Mouse (Mus musculus): ENCODE measurements around the gene Tymp. TPM values are rescaled to one million over a fixed set of nuclear protein-coding genes. Genes with fewer than 3 reads are reported as not detected.

Tymp gene
- polyA plus RNA-seq, 1 experiment from 2014 or later = 3.0 TPM

DNA sequence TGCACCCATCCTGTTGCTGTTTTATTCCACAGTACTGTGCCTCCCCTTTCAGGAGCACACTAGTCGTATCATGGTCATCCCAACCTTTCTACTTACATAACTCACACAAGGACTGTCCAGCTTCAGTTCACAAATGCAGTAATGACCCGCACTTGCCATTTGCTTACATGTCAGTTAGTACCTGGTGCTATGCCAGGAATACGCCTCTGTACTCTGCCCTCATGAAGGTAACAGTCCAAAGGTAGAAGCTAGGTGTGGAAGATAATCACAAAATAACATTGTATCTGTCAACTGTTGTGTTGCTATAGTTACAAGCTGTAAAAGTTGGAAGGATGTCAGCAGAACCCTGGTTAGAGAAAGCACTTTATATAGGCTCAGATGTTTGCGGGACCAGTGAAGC, 20.0 kb upstream of the Tymp start:
- no peak for TF ChIP-seq CTCF (IDR thresholded peaks at IDR 0.05)
- CTCF ChIA-PET = interaction anchor here (1.8 kb wide), 1 partner anchor 17 kb away, joined by 6 read pairs; no protein-coding TSS in a partner anchor
- POLR2A ChIA-PET = no interaction called here
- H3K27me3 ChIP-seq = peaks cover 43% of the 10 kb centered on the region
- in situ Hi-C loops (cut with MboI; ENCODE audit: low pct_unique_long_range_greater_than_20kb) = no loop called here
- no peak for ATAC-seq
- DNase-seq (ENCODE audit: low read depth, low spot score) = no peak

DNA sequence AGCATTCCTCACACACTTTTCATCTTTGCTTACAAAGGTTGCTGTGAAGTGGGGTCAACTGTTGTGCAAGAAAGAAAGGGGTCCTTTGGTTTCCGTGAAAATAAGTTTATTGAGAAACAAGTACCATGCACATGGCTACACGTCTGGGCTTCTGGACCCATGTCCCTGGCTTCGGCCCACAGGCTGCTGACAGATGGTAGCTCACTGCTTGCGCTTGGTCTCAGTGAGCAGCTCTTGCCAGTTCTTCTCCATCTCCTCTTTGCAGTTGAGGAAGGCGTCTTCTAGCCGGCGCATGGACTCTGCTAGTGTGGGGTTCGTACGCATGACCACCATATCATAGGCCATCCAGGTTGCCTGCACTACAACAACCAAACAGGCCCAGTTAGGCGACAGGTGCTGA, 13.2 kb upstream of the Tymp start:
- CTCF ChIA-PET = interaction anchor here (1.0 kb wide), 2 partner anchors 40 to 61 kb away, joined by 3 read pairs; partner anchors contain the start of genes C730034F03Rik, Chkb and Gm44502
- H3K27me3 ChIP-seq = peaks cover 52% of the 10 kb centered on the region
- ATAC-seq (no peak), DNase-seq (ENCODE audit: low read depth, low spot score) (no peak)
- in situ Hi-C loops (cut with MboI; ENCODE audit: low pct_unique_long_range_greater_than_20kb) = no loop called here
- no peak for TF ChIP-seq CTCF (IDR thresholded peaks at IDR 0.05)
- POLR2A ChIA-PET = no interaction called here

DNA sequence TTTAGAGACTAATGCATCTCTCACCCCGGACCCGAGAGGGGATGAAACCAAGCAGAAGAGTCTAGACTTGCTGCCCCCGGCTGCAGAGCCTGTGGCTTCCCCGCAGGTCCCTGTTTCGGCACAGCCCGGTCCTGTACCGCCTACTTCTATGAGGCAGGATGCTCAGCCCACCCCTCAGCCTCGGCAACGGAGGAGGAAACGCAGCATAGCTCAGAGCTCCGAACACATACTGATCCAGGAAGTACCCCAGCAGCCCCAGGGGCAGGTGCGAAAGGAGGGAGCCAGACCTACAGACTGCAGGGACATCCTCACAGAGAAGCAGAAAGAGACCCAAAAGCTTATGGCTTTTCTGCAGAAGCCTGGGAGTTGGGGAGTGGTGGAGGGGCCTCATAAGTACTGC, 10.3 kb upstream of the Tymp start:
- ChIA-PET CTCF (no interaction called here), POLR2A (no interaction called here)
- no peak for TF ChIP-seq CTCF (IDR thresholded peaks at IDR 0.05)
- DNase-seq (ENCODE audit: low read depth, low spot score) (no peak), ATAC-seq (no peak)
- H3K27me3 ChIP-seq = peaks cover 56% of the 10 kb centered on the region
- in situ Hi-C loops (cut with MboI; ENCODE audit: low pct_unique_long_range_greater_than_20kb) = no loop called here

DNA sequence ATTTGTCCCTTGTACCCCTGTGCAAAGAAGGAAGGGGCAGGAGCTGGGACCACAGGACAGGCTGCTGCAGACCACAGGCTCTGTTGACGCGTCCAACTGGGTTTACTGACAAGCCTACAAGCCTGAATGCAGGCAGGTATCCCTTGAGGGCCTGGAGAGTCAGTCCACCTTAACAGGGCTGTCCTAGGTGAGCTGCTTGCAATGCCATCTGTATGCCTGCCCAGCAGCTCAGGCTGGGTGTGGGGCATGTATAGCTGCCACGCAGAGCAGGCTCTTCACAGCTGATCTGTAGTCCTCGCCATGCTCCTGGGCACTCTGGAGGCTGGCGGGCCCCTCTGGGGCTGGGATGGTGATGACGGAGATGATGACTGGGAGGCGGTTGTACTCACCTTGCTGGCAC, 7.8 kb upstream of the Tymp start, which contains the start of gene Klhdc7b:
Klhdc7b (plus strand) TSS at position 301 of the 400 bp plus-strand sequence.
- POLR2A ChIA-PET = no interaction called here
- CTCF ChIA-PET = no interaction called here
- in situ Hi-C loops (cut with MboI; ENCODE audit: low pct_unique_long_range_greater_than_20kb) = no loop called here
- peaks cover 60% of the 10 kb centered on the region for H3K27me3 ChIP-seq
- DNase-seq (ENCODE audit: low read depth, low spot score) (no peak), ATAC-seq (no peak)
- TF ChIP-seq CTCF (IDR thresholded peaks at IDR 0.05) = no peak

DNA sequence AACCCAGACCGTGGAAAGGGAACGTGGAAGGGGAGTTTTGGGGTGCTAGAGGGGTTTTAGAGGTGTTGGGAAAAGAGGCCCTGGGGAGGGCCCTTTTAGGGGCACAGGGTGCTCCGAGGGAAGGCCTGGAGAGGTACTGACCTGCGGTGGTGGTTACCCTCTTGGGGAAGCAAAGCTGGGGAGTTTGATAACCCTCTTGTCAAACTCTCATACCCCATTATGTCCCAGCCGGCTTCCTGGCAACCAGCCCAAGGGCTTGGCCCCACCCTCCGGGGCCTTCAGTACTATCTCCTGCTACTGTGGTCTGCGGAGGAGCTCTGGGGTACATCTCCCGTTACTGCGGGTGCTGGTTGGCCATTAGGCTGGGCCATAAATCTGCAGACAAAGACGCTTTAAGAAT, 2.6 kb upstream of the Tymp start:
- CTCF ChIA-PET = no interaction called here
- DNase-seq (ENCODE audit: low read depth, low spot score) (no peak), ATAC-seq (no peak)
- POLR2A ChIA-PET = interaction anchor here (0.6 kb wide), 1 partner anchor 22 kb away, joined by 3 read pairs; no protein-coding TSS in a partner anchor
- H3K27me3 ChIP-seq = peaks cover 38% of the 10 kb centered on the region
- no peak for TF ChIP-seq CTCF (IDR thresholded peaks at IDR 0.05)
- in situ Hi-C loops (cut with MboI; ENCODE audit: low pct_unique_long_range_greater_than_20kb) = loop anchor here (10.0 kb wide), 1 partner anchor 555 kb away; no protein-coding TSS in a partner anchor

DNA sequence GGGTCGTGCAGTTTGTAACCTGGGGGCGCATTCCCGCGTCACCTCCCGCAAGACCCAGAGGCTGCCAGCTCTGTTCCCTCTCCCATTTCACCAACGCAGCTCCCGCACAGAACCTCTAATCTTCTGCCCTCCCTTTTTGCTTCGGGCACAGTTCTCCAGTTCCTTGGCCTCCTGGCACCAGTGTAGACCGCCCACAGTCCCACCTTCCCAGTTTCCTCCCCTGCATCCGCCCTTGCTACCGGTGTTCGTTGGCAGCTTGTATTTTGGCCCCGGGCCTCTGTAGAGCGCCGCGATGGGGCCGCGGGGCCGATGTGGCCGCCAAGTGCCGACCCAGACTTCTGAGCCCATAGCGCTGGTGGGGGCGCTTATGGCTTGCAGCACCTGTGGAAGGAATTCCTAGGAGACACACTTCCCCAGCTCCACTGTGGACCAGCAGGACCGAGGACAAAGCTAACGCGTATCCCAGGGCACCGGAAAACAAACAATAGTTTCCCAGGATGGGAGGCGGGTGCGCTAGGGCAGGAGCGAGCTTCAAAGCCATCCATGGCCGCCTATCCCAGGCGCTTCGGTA, 2.1 kb upstream of the Tymp start, which contains the start of gene Odf3b:
Odf3b (minus strand) TSS at position 452 of the 571 bp plus-strand sequence.
- H3K27me3 ChIP-seq = peaks cover 34% of the 10 kb centered on the region
- POLR2A ChIA-PET = no interaction called here
- no peak for TF ChIP-seq CTCF (IDR thresholded peaks at IDR 0.05)
- in situ Hi-C loops (cut with MboI; ENCODE audit: low pct_unique_long_range_greater_than_20kb) = loop anchor here (10.0 kb wide), 1 partner anchor 554 kb away; no protein-coding TSS in a partner anchor
- CTCF ChIA-PET = no interaction called here
- DNase-seq (ENCODE audit: low read depth, low spot score) = no peak
- no peak for ATAC-seq

DNA sequence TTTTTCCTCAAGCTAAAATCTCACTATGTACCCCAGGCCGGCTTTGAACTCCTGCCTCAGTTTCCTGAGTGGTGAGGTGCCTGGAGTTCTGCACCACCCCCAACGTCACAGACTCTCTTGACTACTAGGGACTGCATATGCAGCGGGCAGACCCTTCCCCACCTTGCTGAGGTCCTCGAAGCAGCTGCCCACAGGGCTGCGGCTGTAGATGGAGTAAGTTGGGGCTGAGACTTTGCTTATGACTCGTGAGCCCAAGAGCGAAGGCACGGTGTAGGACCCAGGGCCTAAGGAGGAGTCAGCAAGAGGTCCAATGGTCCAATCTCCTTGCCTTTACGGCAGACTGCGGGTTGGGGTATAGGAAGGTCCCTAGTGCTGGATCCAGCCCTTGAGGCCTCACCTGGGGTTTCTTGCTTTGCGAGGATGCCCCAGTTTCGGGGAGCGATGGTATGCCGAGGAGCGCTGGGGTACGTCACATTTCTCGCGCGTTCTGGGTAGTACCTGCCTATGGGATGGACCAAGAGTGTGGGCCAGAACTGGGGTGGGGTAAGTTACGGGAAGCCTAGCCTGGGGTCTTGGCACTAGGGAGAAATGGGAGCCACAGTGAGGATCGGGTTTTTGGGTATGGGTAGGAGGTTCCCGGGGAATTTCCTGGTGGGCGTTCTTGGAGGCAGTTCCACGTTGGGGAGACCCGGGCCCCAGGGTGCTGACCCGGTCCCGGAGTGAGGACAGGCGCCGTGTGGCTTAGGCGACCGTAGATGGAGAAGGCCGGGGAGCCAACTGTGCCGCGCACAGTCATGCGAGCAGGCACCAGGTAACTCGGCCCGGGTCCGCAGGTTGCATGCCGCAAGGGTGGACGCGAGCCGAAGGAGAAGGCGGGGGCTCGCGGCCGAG, 1.3 kb upstream of the Tymp start:
- in situ Hi-C loops (cut with MboI; ENCODE audit: low pct_unique_long_range_greater_than_20kb) = loop anchor here (10.0 kb wide), 1 partner anchor 553 kb away; no protein-coding TSS in a partner anchor
- POLR2A ChIA-PET = no interaction called here
- CTCF ChIA-PET = no interaction called here
- DNase-seq (ENCODE audit: low read depth, low spot score) (no peak), ATAC-seq (no peak)
- no peak for TF ChIP-seq CTCF (IDR thresholded peaks at IDR 0.05)
- H3K27me3 ChIP-seq = peaks cover 34% of the 10 kb centered on the region

DNA sequence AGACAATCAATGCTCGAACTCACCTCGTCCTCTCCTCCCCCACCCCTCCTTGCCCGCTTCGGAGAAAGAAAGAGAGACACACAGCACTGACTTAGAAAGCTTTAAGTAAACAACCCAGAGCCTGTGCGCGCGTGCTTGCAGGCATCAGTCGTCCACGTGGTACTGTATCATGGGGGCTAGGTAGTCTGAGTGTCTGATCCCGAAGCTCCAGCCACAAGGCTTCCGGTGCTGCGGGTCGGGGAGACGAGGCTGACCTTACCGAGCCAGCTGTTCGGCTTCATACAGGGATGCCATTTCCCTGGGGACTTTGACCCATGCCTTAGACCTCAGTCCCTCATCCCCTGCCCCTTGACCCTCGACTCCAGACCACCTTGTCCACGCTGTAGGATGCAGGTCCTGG, 523 bp upstream of the Tymp start:
- ChIA-PET POLR2A (no interaction called here), CTCF (no interaction called here)
- no peak for TF ChIP-seq CTCF (IDR thresholded peaks at IDR 0.05)
- DNase-seq (ENCODE audit: low read depth, low spot score) (no peak), ATAC-seq (no peak)
- H3K27me3 ChIP-seq = peaks cover 32% of the 10 kb centered on the region
- in situ Hi-C loops (cut with MboI; ENCODE audit: low pct_unique_long_range_greater_than_20kb) = loop anchor here (10.0 kb wide), 1 partner anchor 553 kb away; no protein-coding TSS in a partner anchor

DNA sequence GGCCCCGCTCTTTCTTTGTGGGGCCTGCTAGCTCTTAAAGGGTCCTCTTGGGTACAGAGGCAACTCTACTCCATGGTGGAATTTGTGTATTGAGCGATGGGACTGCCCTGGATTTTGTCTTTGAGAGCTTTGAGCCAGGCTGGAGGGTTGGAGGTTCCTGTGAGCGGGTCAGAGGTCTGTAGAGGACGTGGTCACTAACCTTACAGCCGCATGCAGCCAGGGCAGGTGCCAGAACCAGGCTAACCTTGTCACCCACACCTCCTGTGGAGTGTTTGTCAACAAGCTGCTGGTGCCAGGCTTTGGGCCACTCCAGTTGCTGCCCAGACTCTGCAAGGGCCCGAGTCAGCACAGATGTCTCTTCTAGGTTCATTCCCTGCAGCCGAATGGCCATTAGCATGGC, 799 bp downstream of the Tymp start:
- CTCF ChIA-PET = no interaction called here
- DNase-seq (ENCODE audit: low read depth, low spot score) (no peak), ATAC-seq (no peak)
- no peak for TF ChIP-seq CTCF (IDR thresholded peaks at IDR 0.05)
- H3K27me3 ChIP-seq = peaks cover 27% of the 10 kb centered on the region
- POLR2A ChIA-PET = no interaction called here
- in situ Hi-C loops (cut with MboI; ENCODE audit: low pct_unique_long_range_greater_than_20kb) = loop anchor here (10.0 kb wide), 1 partner anchor 551 kb away; no protein-coding TSS in a partner anchor

DNA sequence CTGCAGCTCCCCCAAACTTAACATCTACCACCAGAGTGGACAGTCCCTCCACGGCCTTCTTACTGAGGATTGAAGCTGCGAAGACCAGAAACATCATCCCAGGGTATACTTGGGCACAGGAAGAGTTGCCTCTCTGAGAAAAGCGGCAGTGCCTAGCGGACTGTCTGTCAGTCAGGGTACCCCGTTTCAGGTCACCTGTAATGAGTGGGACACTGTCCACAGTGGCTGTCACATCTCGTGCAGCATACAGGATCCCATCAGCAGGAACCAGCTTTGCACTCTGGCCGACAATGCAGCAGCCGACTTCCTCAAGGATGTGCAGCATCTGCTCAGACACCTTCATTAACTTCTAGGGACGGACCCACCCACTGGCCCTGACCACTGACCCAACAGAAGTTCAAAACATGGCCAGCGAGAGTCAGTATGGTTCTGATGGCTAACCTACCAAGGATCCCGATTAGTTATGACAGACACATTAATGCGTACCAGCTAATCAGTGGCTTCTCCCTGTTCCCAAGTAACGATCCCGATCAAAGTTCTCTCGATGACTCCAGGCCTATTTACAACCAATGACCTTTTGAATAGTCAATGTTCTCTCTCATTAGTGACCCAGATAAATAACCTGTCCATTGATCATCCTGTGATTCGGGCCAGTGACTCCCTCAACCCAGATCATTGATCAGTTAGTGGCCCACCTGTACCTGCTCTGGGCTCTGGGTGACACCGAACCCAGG, 1.9 kb downstream of the Tymp start:
- peaks cover 18% of the 10 kb centered on the region for H3K27me3 ChIP-seq
- ChIA-PET CTCF (interaction anchor here (1.3 to 2.9 kb wide), 4 partner anchors 11 to 156 kb away, joined by 3 to 20 read pairs (median 4); no protein-coding TSS in a partner anchor), POLR2A (interaction anchor here (2.1 kb wide), 1 partner anchor 55 kb away, joined by 6 read pairs; the partner anchor contains the start of genes C730034F03Rik, Chkb and Gm44502)
- in situ Hi-C loops (cut with MboI; ENCODE audit: low pct_unique_long_range_greater_than_20kb) = loop anchor here (10.0 kb wide), 1 partner anchor 550 kb away; no protein-coding TSS in a partner anchor
- no peak for ATAC-seq
- no peak for TF ChIP-seq CTCF (IDR thresholded peaks at IDR 0.05)
- no peak for DNase-seq (ENCODE audit: low read depth, low spot score)

Measured in Patski (cell line).